Mouse (Mus musculus) hindbrain, embryonic 13.5 days (tissue): Measurements from ENCODE around the gene Brat1. TPM values are rescaled to one million over a fixed set of nuclear protein-coding genes. Genes with fewer than 3 reads are reported as not detected.

ENCODE experiments used
- ATAC-seq: fragments of 200-750 bp; cut with Nextera tagmentation; 2 replicates; pipeline ENCODE4 v1.8.0; 2017; ENCODE audit warnings: moderate TSS enrichment; ENCODE audit not compliant: low FRiP score
- H3K27ac ChIP-seq: fragments of 300-500 bp; sonication (generic); 2 replicates; pipeline ENCODE4 v1.5.1; 2015; ENCODE audit warnings: inconsistent platforms, mild to moderate bottlenecking, moderate library complexity
- H3K27me3 ChIP-seq: fragments of 300-500 bp; sonication (generic); 2 replicates; pipeline ENCODE4 v1.6.1; 2015; ENCODE audit warnings: mild to moderate bottlenecking, inconsistent platforms
- H3K36me3 ChIP-seq: fragments of 300-500 bp; sonication (generic); 2 replicates; pipeline ENCODE4 v1.6.1; 2015; ENCODE audit warnings: mild to moderate bottlenecking, inconsistent platforms
- H3K4me1 ChIP-seq: fragments of 300-500 bp; sonication (generic); replicated peaks from 2 replicates; pipeline ENCODE4 v1.6.1; 2015; ENCODE audit warnings: inconsistent platforms
- H3K4me2 ChIP-seq: fragments of 300-500 bp; sonication (generic); 2 replicates; pipeline ENCODE4 v1.6.1; 2015; ENCODE audit warnings: inconsistent platforms, mild to moderate bottlenecking, moderate library complexity
- H3K4me3 ChIP-seq: fragments of 300-500 bp; sonication (generic); 2 replicates; pipeline ENCODE4 v1.5.1; 2015; ENCODE audit warnings: mild to moderate bottlenecking, inconsistent platforms
- H3K9ac ChIP-seq: fragments of 300-500 bp; sonication (generic); 2 replicates; pipeline ENCODE4 v1.6.1; 2015; ENCODE audit warnings: mild to moderate bottlenecking, inconsistent platforms
- H3K9me3 ChIP-seq: fragments of 300-500 bp; sonication (generic); 2 replicates; pipeline ENCODE4 v1.6.1; 2016; ENCODE audit warnings: inconsistent platforms
- WGBS: fragments of 180-500 bp; shearing (Covaris S2); methylation state at CpG from one replicate; pipeline ENCODE4 v1.1.7; 2015; 5-methylcytosine and 5-hydroxymethylcytosine counted together
- polyA plus RNA-seq: library from polyadenylated mRNA; unstranded; fragments of >200 nt; fragmentation: Nextera tagmentation; extraction: Ambion mirVana; gene quantifications from 2 replicates; pipeline ENCODE4 v1.2.1, GENCODE M21; 2015

Gene Brat1
- polyA plus RNA-seq, 1 experiment from 2014 or later = 23.7 TPM

- no peaks in the 10 kb centered on the region for H3K27me3 ChIP-seq
- H3K9me3 ChIP-seq = no peaks in the 10 kb centered on the region
- peaks cover 9% of the 10 kb centered on the region; the same call in 1 of the 2 replicates for H3K4me1 ChIP-seq
- H3K4me3 ChIP-seq = no peak overlapping the region
- no peak overlapping the region for H3K4me2 ChIP-seq
- H3K27ac ChIP-seq = peak overlapping the region; percentile 67; the same call in 1 of the 2 replicates
- 82% methylated on average over 11 of the region's 11 CpGs for WGBS
- ATAC-seq = no peak
- no peak overlapping the region; the same call in 1 of the 2 replicates for H3K9ac ChIP-seq
- peaks cover 89% of the 10 kb centered on the region for H3K36me3 ChIP-seq
Observed at GRCm38 (mm10) chr5:140675640-140676039, 29.2 kb upstream of the Brat1 start.

- Histone ChIP-seq H3K27ac (no peak overlapping the region), H3K4me2 (no peak overlapping the region), H3K9ac (no peak overlapping the region), H3K9me3 (no peaks in the 10 kb centered on the region), H3K27me3 (no peaks in the 10 kb centered on the region), H3K4me3 (no peak overlapping the region), H3K36me3 (peaks cover 86% of the 10 kb centered on the region), H3K4me1 (peaks cover 6% of the 10 kb centered on the region; the same call in 1 of the 2 replicates)
- no peak for ATAC-seq
- WGBS = 92% methylated on average over 6 of the region's 6 CpGs
Observed at GRCm38 (mm10) chr5:140677137-140677536, 27.7 kb upstream of the Brat1 start.

GRCm38 (mm10) chr5:140680051-140680450, 24.8 kb upstream of the Brat1 start:
- peaks cover 3% of the 10 kb centered on the region; the same call in 1 of the 2 replicates for H3K4me1 ChIP-seq
- H3K27ac ChIP-seq = no peak overlapping the region
- no peak overlapping the region for H3K4me3 ChIP-seq
- no peak overlapping the region for H3K9ac ChIP-seq
- WGBS = 88% methylated on average over 6 of the region's 6 CpGs
- no peaks in the 10 kb centered on the region for H3K9me3 ChIP-seq
- peaks cover 77% of the 10 kb centered on the region for H3K36me3 ChIP-seq
- H3K4me2 ChIP-seq = no peak overlapping the region
- no peak for ATAC-seq
- no peaks in the 10 kb centered on the region for H3K27me3 ChIP-seq

- WGBS = 92% methylated on average over 1 of the region's 1 CpGs
- H3K27ac ChIP-seq = no peak overlapping the region
- no peak overlapping the region for H3K9ac ChIP-seq
- H3K4me3 ChIP-seq = no peak overlapping the region
- no peak overlapping the region for H3K4me2 ChIP-seq
- peaks cover 76% of the 10 kb centered on the region for H3K36me3 ChIP-seq
- H3K4me1 ChIP-seq = no peaks in the 10 kb centered on the region
- H3K9me3 ChIP-seq = no peaks in the 10 kb centered on the region
- no peaks in the 10 kb centered on the region for H3K27me3 ChIP-seq
- no peak for ATAC-seq
Observed at GRCm38 (mm10) chr5:140680950-140681349, 23.9 kb upstream of the Brat1 start.

- H3K9me3 ChIP-seq = no peaks in the 10 kb centered on the region
- H3K4me1 ChIP-seq = no peaks in the 10 kb centered on the region
- no peaks in the 10 kb centered on the region for H3K27me3 ChIP-seq
- no peak for ATAC-seq
- peaks cover 75% of the 10 kb centered on the region for H3K36me3 ChIP-seq
- WGBS = 97% methylated on average over 6 of the region's 6 CpGs
- H3K9ac ChIP-seq = no peak overlapping the region
- H3K4me3 ChIP-seq = no peak overlapping the region
- H3K27ac ChIP-seq = no peak overlapping the region
- H3K4me2 ChIP-seq = no peak overlapping the region
Observed at GRCm38 (mm10) chr5:140682113-140682512, 22.7 kb upstream of the Brat1 start.

GRCm38 (mm10) chr5:140684343-140685148, 20.3 kb upstream of the Brat1 start:
- H3K4me2 ChIP-seq = no peak overlapping the region
- H3K27ac ChIP-seq = no peak overlapping the region
- WGBS = 58% methylated on average over 16 of the region's 16 CpGs
- H3K9ac ChIP-seq = no peak overlapping the region
- no peaks in the 10 kb centered on the region for H3K4me1 ChIP-seq
- H3K4me3 ChIP-seq = no peak overlapping the region
- no peaks in the 10 kb centered on the region for H3K27me3 ChIP-seq
- no peaks in the 10 kb centered on the region for H3K9me3 ChIP-seq
- ATAC-seq = 0 out of 2 replicates have a peak, but pooled peaks have one; percentile 36
- peaks cover 74% of the 10 kb centered on the region for H3K36me3 ChIP-seq

- Histone ChIP-seq H3K27me3 (no peaks in the 10 kb centered on the region), H3K36me3 (peaks cover 77% of the 10 kb centered on the region), H3K4me1 (no peaks in the 10 kb centered on the region), H3K27ac (no peak overlapping the region), H3K9ac (no peak overlapping the region), H3K9me3 (no peaks in the 10 kb centered on the region), H3K4me2 (no peak overlapping the region), H3K4me3 (no peak overlapping the region)
- 86% methylated on average over 3 of the region's 3 CpGs for WGBS
- ATAC-seq = no peak
Observed at GRCm38 (mm10) chr5:140688434-140688833, 16.4 kb upstream of the Brat1 start.

GRCm38 (mm10) chr5:140695987-140696386, 8.8 kb upstream of the Brat1 start:
- H3K4me2 ChIP-seq = no peak overlapping the region
- H3K27me3 ChIP-seq = no peaks in the 10 kb centered on the region
- H3K9me3 ChIP-seq = no peaks in the 10 kb centered on the region
- ATAC-seq = no peak
- WGBS = 79% methylated on average over 7 of the region's 7 CpGs
- no peak overlapping the region for H3K4me3 ChIP-seq
- H3K36me3 ChIP-seq = peaks cover 62% of the 10 kb centered on the region
- peaks cover 20% of the 10 kb centered on the region for H3K4me1 ChIP-seq
- H3K9ac ChIP-seq = no peak overlapping the region
- H3K27ac ChIP-seq = no peak overlapping the region

- H3K9ac ChIP-seq = no peak overlapping the region; the same call in 1 of the 2 replicates
- WGBS = 82% methylated on average over 9 of the region's 9 CpGs
- H3K36me3 ChIP-seq = peaks cover 37% of the 10 kb centered on the region
- peaks cover 43% of the 10 kb centered on the region for H3K4me1 ChIP-seq
- no peak for ATAC-seq
- no peaks in the 10 kb centered on the region for H3K9me3 ChIP-seq
- H3K27ac ChIP-seq = no peak overlapping the region
- H3K4me2 ChIP-seq = no peak overlapping the region
- no peaks in the 10 kb centered on the region for H3K27me3 ChIP-seq
- H3K4me3 ChIP-seq = no peak overlapping the region
Observed at GRCm38 (mm10) chr5:140699776-140700175, 5.0 kb upstream of the Brat1 start.

GRCm38 (mm10) chr5:140701661-140702060, 3.1 kb upstream of the Brat1 start:
- Histone ChIP-seq H3K9ac (peak overlapping the region; percentile 92), H3K9me3 (no peaks in the 10 kb centered on the region), H3K36me3 (peaks cover 23% of the 10 kb centered on the region), H3K4me1 (peaks cover 58% of the 10 kb centered on the region), H3K4me2 (peak overlapping the region; percentile 77), H3K4me3 (peak overlapping the region; percentile 73), H3K27ac (peak overlapping the region; percentile 91), H3K27me3 (no peaks in the 10 kb centered on the region)
- ATAC-seq = peak; percentile 1; the same call in 1 of the 2 replicates
- WGBS = under 1% methylated on average over 25 of the region's 25 CpGs

- peak; percentile 53 for ATAC-seq
- WGBS = under 1% methylated on average over 33 of the region's 33 CpGs
Observed at GRCm38 (mm10) chr5:140702103-140702513, 2.7 kb upstream of the Brat1 start, which contains the start of gene Iqce. TSS of gene Iqce (minus strand) at chr5:140702378.

GRCm38 (mm10) chr5:140702618-140703175, 2.1 kb upstream of the Brat1 start:
- H3K4me1 ChIP-seq = peaks cover 55% of the 10 kb centered on the region
- H3K27me3 ChIP-seq = no peaks in the 10 kb centered on the region
- ATAC-seq = no peak
- peak overlapping the region; percentile 77 for H3K4me2 ChIP-seq
- peak overlapping the region; percentile 92 for H3K9ac ChIP-seq
- peaks cover 23% of the 10 kb centered on the region for H3K36me3 ChIP-seq
- peak overlapping the region; percentile 73 for H3K4me3 ChIP-seq
- H3K9me3 ChIP-seq = no peaks in the 10 kb centered on the region
- peak overlapping the region; percentile 91 for H3K27ac ChIP-seq
- WGBS = 70% methylated on average over 19 of the region's 19 CpGs

More at GRCm38 (mm10) chr5:140702103-140702513, 2.7 kb upstream of the Brat1 start, which contains the start of gene Iqce:
- Histone ChIP-seq H3K27ac (peak within 1 kb of the TSS; percentile 91), H3K36me3 (peaks cover 23% of the 10 kb centered on the region), H3K4me1 (peaks cover 60% of the 10 kb centered on the region), H3K4me3 (peak within 1 kb of the TSS; percentile 73), H3K4me2 (peak within 1 kb of the TSS; percentile 77), H3K9me3 (no peaks in the 10 kb centered on the region), H3K27me3 (no peaks in the 10 kb centered on the region), H3K9ac (peak within 1 kb of the TSS; percentile 92)
